Mouse (Mus musculus): ENCODE measurements at regions not wholly inside any gene's neighbourhood (a gene's known extent, or its start where the extent isn't known, plus 50 kb on each side); places are given as distances from the start of the nearest gene placed in this dataset.
A peak's percentile ranks its signal among the peaks of the same experiment; 100 is the strongest.

- no peak for DNase-seq (ENCODE audit: low spot score in 2 of 2)
Observed at GRCm38 (mm10) chr5:27963765-27964164, 107.4 kb upstream of the Insig1 start.

GRCm38 (mm10) chr5:27995186-27995585, 76.0 kb upstream of the Insig1 start:
- peak; percentile 5 to 48 for DNase-seq (ENCODE audit: low spot score in 2 of 2)

- DNase-seq (ENCODE audit: low spot score in 2 of 2), result no peak
Observed at GRCm38 (mm10) chr5:27997751-27998150, 73.4 kb upstream of the Insig1 start.

- no peak for DNase-seq (ENCODE audit: low spot score in 2 of 2)
Observed at GRCm38 (mm10) chr5:28002922-28003321, 68.2 kb upstream of the Insig1 start.

- DNase-seq (ENCODE audit: low spot score in 2 of 2), result no peak
Observed at GRCm38 (mm10) chr5:28003756-28004486, 67.2 kb upstream of the Insig1 start.

- DNase-seq (ENCODE audit: low spot score in 2 of 2), result no peak
Observed at GRCm38 (mm10) chr5:28004487-28004827, 66.7 kb upstream of the Insig1 start.

GRCm38 (mm10) chr5:28009386-28009785, 61.8 kb upstream of the Insig1 start:
- DNase-seq (ENCODE audit: low spot score in 2 of 2), result no peak

- DNase-seq (ENCODE audit: low spot score in 2 of 2), result no peak
Observed at GRCm38 (mm10) chr5:28009871-28010270, 61.3 kb upstream of the Insig1 start.

GRCm38 (mm10) chr5:28010529-28010928, 60.6 kb upstream of the Insig1 start:
- DNase-seq (ENCODE audit: low spot score in 2 of 2), result no peak

- no peak for DNase-seq (ENCODE audit: low spot score in 2 of 2)
Observed at GRCm38 (mm10) chr5:28012496-28012895, 58.7 kb upstream of the Insig1 start.

GRCm38 (mm10) chr5:28013619-28014273, 57.4 kb upstream of the Insig1 start:
- no peak for DNase-seq (ENCODE audit: low spot score in 2 of 2)

GRCm38 (mm10) chr5:28019864-28020263, 51.3 kb upstream of the Insig1 start:
- DNase-seq (ENCODE audit: low spot score in 2 of 2), result no peak

Measured in natural killer cell, adult 2 months (primary cell).